24 mouse cellular contexts compared by ENCODE assay signal in the genomic region with DNA sequence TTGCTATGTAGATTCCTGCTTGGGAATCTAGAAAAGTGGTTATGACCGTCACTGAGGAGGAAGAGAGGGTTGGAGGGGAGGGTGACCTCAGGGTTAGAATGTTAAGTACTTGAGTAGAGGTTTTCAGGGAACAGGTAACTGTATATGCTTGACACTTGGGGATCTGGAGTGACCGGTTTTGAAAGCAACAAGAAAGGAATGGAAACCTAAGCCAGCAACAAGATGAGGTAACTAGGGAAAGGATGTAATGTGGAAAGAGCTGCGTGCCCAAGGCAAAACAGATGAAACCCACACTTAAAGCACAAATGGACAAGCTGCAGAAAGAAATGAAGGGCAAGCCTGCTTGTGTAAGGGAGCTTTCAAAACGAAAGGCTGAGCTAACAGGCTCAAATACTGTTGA. TPM values are rescaled to one million over a fixed set of nuclear protein-coding genes. Genes with fewer than 3 reads are reported as not detected.
A peak's percentile ranks its signal among the peaks of the same experiment; 100 is the strongest.
DNase-seq lines count a peak whose midpoint lies in the region; ATAC-seq and TF ChIP-seq lines count a peak whose summit lies in the region.
"Had no signal": no experiment of that assay in that cellular context is flagged by ENCODE, and none has a peak within 500 bp of the region (broad histone marks: within the 10 kb centered on the region; RNA-seq: fewer than 3 reads in every experiment).

No protein-coding gene starts in this region.

- no peaks in the 10 kb centered on the region for H3K9me3 ChIP-seq in intestine, embryonic 14.5 days (ENCODE audit: control insufficient read depth, low read length)
- no peaks in the 10 kb centered on the region for H3K9me3 ChIP-seq in intestine, embryonic 16.5 days (ENCODE audit: control insufficient read depth, low read length)
- H3K9me3 ChIP-seq in lung, postnatal 0 days (ENCODE audit: low read length): no peaks in the 10 kb centered on the region
- no peaks in the 10 kb centered on the region for H3K9me3 ChIP-seq in embryonic facial prominence, embryonic 14.5 days (ENCODE audit: control insufficient read depth, low read length)
- H3K9me3 ChIP-seq in liver, postnatal 0 days (ENCODE audit: low read length): no peaks in the 10 kb centered on the region
- H3K9me3 ChIP-seq: embryonic facial prominence, embryonic 15.5 days; forebrain, embryonic 15.5 days; heart, embryonic 10.5 days; hindbrain, embryonic 13.5 days had no signal

- H3K4me2 ChIP-seq in intestine, embryonic 14.5 days (ENCODE audit: low read length): no peak overlapping the region
- no peak overlapping the region for H3K4me2 ChIP-seq in intestine, embryonic 16.5 days (ENCODE audit: low read depth, low read length)
- no peak overlapping the region for H3K4me2 ChIP-seq in lung, postnatal 0 days (replicated peaks; ENCODE audit: low read depth, low read length)
- H3K4me2 ChIP-seq in embryonic facial prominence, embryonic 14.5 days (ENCODE audit: low read depth, low read length): no peak overlapping the region
- H3K4me2 ChIP-seq in liver, postnatal 0 days (ENCODE audit: low read depth, low read length): no peak overlapping the region
- H3K4me2 ChIP-seq: embryonic facial prominence, embryonic 15.5 days; forebrain, embryonic 15.5 days; hindbrain, embryonic 13.5 days had no signal

- no peak overlapping the region for H3K9ac ChIP-seq in intestine, embryonic 14.5 days (ENCODE audit: low read length)
- H3K9ac ChIP-seq in intestine, embryonic 16.5 days (ENCODE audit: low read depth, low read length): no peak overlapping the region
- H3K9ac ChIP-seq in lung, postnatal 0 days (replicated peaks; ENCODE audit: low read depth): no peak overlapping the region
- no peak overlapping the region for H3K9ac ChIP-seq in embryonic facial prominence, embryonic 14.5 days (ENCODE audit: low read depth, low read length)
- H3K9ac ChIP-seq in liver, postnatal 0 days (replicated peaks): no peak overlapping the region
- H3K9ac ChIP-seq: embryonic facial prominence, embryonic 15.5 days; forebrain, embryonic 15.5 days; hindbrain, embryonic 13.5 days had no signal

- H3K27ac ChIP-seq in intestine, embryonic 14.5 days (ENCODE audit: low read depth): peak overlapping the region; percentile 44; the same call in 1 of the 2 replicates
- H3K27ac ChIP-seq in intestine, embryonic 16.5 days (ENCODE audit: low read length): no peak overlapping the region; the same call in 1 of the 2 replicates
- no peak overlapping the region for H3K27ac ChIP-seq in lung, postnatal 0 days (ENCODE audit: low read length)
- H3K27ac ChIP-seq in embryonic facial prominence, embryonic 14.5 days (replicated peaks; ENCODE audit: low read depth, low read length): no peak overlapping the region
- H3K27ac ChIP-seq in layer of hippocampus, adult 2 months: no peak overlapping the region
- H3K27ac ChIP-seq in liver, postnatal 0 days (ENCODE audit: low read depth): no peak overlapping the region
- H3K27ac ChIP-seq: embryonic facial prominence, embryonic 15.5 days; forebrain, embryonic 15.5 days; heart, embryonic 10.5 days; hindbrain, embryonic 13.5 days; hindbrain, postnatal 0 days had no signal

- no peaks in the 10 kb centered on the region for H3K4me1 ChIP-seq in intestine, embryonic 14.5 days (replicated peaks; ENCODE audit: control insufficient read depth, insufficient read depth, low read length)
- 0 out of 2 replicates have a peak, but pooled peaks cover 3% of the 10 kb centered on the region for H3K4me1 ChIP-seq in intestine, embryonic 16.5 days (ENCODE audit: control insufficient read depth, insufficient read depth, low read length)
- no peaks in the 10 kb centered on the region for H3K4me1 ChIP-seq in lung, postnatal 0 days (ENCODE audit: insufficient read depth, low read depth, low read length)
- no peaks in the 10 kb centered on the region for H3K4me1 ChIP-seq in embryonic facial prominence, embryonic 14.5 days (ENCODE audit: control insufficient read depth, insufficient read depth, low read length)
- H3K4me1 ChIP-seq in liver, postnatal 0 days (ENCODE audit: insufficient read depth): no peaks in the 10 kb centered on the region
- H3K4me1 ChIP-seq: embryonic facial prominence, embryonic 15.5 days; forebrain, embryonic 15.5 days; heart, embryonic 10.5 days; hindbrain, embryonic 13.5 days had no signal

- DNase-seq in intestine, embryonic 14.5 days (ENCODE audit: low spot score): no peak
- peak; percentile 40 for DNase-seq in lung, postnatal 0 days (ENCODE audit: low spot score)
- DNase-seq in lung, postnatal 10 days: no peak
- DNase-seq in embryonic facial prominence, embryonic 14.5 days (ENCODE audit: low spot score): peak; percentile 63
- DNase-seq in layer of hippocampus, adult 2 months (ENCODE audit: low spot score in 2 of 2): no peak
- DNase-seq in liver, postnatal 0 days: no peak
- DNase-seq: adrenal gland, postnatal 14 days; cerebellum, adult 11-12 months; cerebellum, adult 9-10 months; cerebellum, postnatal 25 days; gastrocnemius, postnatal 36 days; heart, adult 18-20 months; heart, postnatal 10 days; heart, postnatal 4 days had no signal

- no peak overlapping the region for H3K4me3 ChIP-seq in intestine, embryonic 14.5 days (ENCODE audit: low read depth, low read length)
- H3K4me3 ChIP-seq in intestine, embryonic 16.5 days (ENCODE audit: low read length): no peak overlapping the region
- no peak overlapping the region for H3K4me3 ChIP-seq in lung, postnatal 0 days (ENCODE audit: low read depth, low read length)
- H3K4me3 ChIP-seq in embryonic facial prominence, embryonic 14.5 days (ENCODE audit: low read depth, low read length): no peak overlapping the region
- H3K4me3 ChIP-seq in layer of hippocampus, adult 2 months: no peak overlapping the region
- no peak overlapping the region for H3K4me3 ChIP-seq in liver, postnatal 0 days (ENCODE audit: low read depth, low read length)
- H3K4me3 ChIP-seq: embryonic facial prominence, embryonic 15.5 days; erythroblast, embryonic 14.5 days; forebrain, embryonic 15.5 days; heart, embryonic 10.5 days; hindbrain, embryonic 13.5 days had no signal

- WGBS in intestine, embryonic 14.5 days: 51% methylated on average over 4 of the region's 4 CpGs
- WGBS in intestine, embryonic 16.5 days: 60% methylated on average over 4 of the region's 4 CpGs
- 35% methylated on average over 4 of the region's 4 CpGs for WGBS in lung, postnatal 0 days
- 42% methylated on average over 4 of the region's 4 CpGs for WGBS in embryonic facial prominence, embryonic 14.5 days
- WGBS in liver, postnatal 0 days (ENCODE audit: insufficient replicate concordance): 53% methylated on average over 4 of the region's 4 CpGs

- TF ChIP-seq EP300 in lung, postnatal 0 days (IDR thresholded peaks at IDR 0.05): 0 out of 2 replicates have a peak, but pooled peaks have one; percentile 14
- TF ChIP-seq EP300 in liver, postnatal 0 days (IDR thresholded peaks at IDR 0.05; ENCODE audit: low read depth): no peak

- ATAC-seq in intestine, embryonic 14.5 days (replicated peaks; ENCODE audit: low FRiP score, low TSS enrichment, low read depth): 0 out of 2 replicates have a peak, but pooled peaks have one; percentile 3
- ATAC-seq in intestine, embryonic 16.5 days: no peak
- ATAC-seq in lung, postnatal 0 days: peak; percentile 88
- peak; percentile 76; the same call in 1 of the 2 replicates for ATAC-seq in embryonic facial prominence, embryonic 14.5 days (ENCODE audit: low read depth)
- ATAC-seq in liver, postnatal 0 days: no peak
- ATAC-seq: activated CD4-positive, CD25-positive, alpha-beta regulatory T cell, adult 4 months; forebrain, embryonic 15.5 days; hindbrain, postnatal 0 days; Patski had no signal

- H3K27me3 ChIP-seq in intestine, embryonic 14.5 days (replicated peaks; ENCODE audit: control insufficient read depth, insufficient read depth, low read length): no peaks in the 10 kb centered on the region
- no peaks in the 10 kb centered on the region for H3K27me3 ChIP-seq in intestine, embryonic 16.5 days (replicated peaks; ENCODE audit: control insufficient read depth, insufficient read depth, low read length)
- no peaks in the 10 kb centered on the region for H3K27me3 ChIP-seq in lung, postnatal 0 days (replicated peaks; ENCODE audit: insufficient read depth, low read length)
- no peaks in the 10 kb centered on the region for H3K27me3 ChIP-seq in embryonic facial prominence, embryonic 14.5 days (replicated peaks; ENCODE audit: control insufficient read depth, insufficient read depth, low read length)
- H3K27me3 ChIP-seq in liver, postnatal 0 days (ENCODE audit: insufficient read depth, low read length): no peaks in the 10 kb centered on the region
- H3K27me3 ChIP-seq: CH12.LX; embryonic facial prominence, embryonic 15.5 days; forebrain, embryonic 15.5 days; hindbrain, embryonic 13.5 days had no signal

- no peaks in the 10 kb centered on the region for H3K36me3 ChIP-seq in intestine, embryonic 14.5 days (ENCODE audit: control insufficient read depth, insufficient read depth, low read length)
- H3K36me3 ChIP-seq in intestine, embryonic 16.5 days (ENCODE audit: control insufficient read depth, insufficient read depth, low read length): no peaks in the 10 kb centered on the region
- H3K36me3 ChIP-seq in lung, postnatal 0 days (ENCODE audit: insufficient read depth, low read length): no peaks in the 10 kb centered on the region
- H3K36me3 ChIP-seq in embryonic facial prominence, embryonic 14.5 days (ENCODE audit: control insufficient read depth, insufficient read depth, low read length): no peaks in the 10 kb centered on the region
- no peaks in the 10 kb centered on the region for H3K36me3 ChIP-seq in liver, postnatal 0 days (replicated peaks; ENCODE audit: insufficient read depth, low read length)
- H3K36me3 ChIP-seq: embryonic facial prominence, embryonic 15.5 days; forebrain, embryonic 15.5 days; heart, embryonic 10.5 days; hindbrain, embryonic 13.5 days had no signal

- no peak for TF ChIP-seq CTCF in lung, postnatal 0 days (IDR thresholded peaks at IDR 0.05)
- TF ChIP-seq CTCF in layer of hippocampus, adult 2 months (conservative IDR thresholded peaks at IDR 0.05): no peak
- no peak for TF ChIP-seq CTCF in liver, postnatal 0 days (IDR thresholded peaks at IDR 0.05; ENCODE audit: low read depth)

RNA-seq across cellular contexts. Expression of gene Klhl32, which starts 18.3 kb away (rescaled TPM):
- 5.5 and 5.8 TPM in 2 replicates for polyA plus RNA-seq in intestine, embryonic 14.5 days (2014; fragmentation: Nextera tagmentation; extraction: Ambion mirVana)
- polyA plus RNA-seq in intestine, embryonic 16.5 days (2015; fragmentation: Nextera tagmentation; extraction: Ambion mirVana): 3.3 and 3.5 TPM in 2 replicates
- polyA plus RNA-seq in lung, postnatal 0 days (2015; fragmentation: Nextera tagmentation; extraction: Ambion mirVana): 0.95 and 1.2 TPM in 2 replicates
- polyA plus RNA-seq in embryonic facial prominence, embryonic 14.5 days (2014; fragmentation: Nextera tagmentation; extraction: Ambion mirVana): 2.8 TPM in 2 replicates
- total RNA-seq in layer of hippocampus, adult 2 months (2021): 10 to 100 TPM; 15.6 to 17.5 TPM
- polyA plus RNA-seq in liver, postnatal 0 days (2015; fragmentation: Nextera tagmentation; extraction: Ambion mirVana): 0.18 and 0.21 TPM in 2 replicates

RNA-seq across cellular contexts. Expression of gene Ndufaf4, which starts 28.7 kb away (rescaled TPM):
- 62.0 and 64.8 TPM in 2 replicates for polyA plus RNA-seq in intestine, embryonic 14.5 days (2014; fragmentation: Nextera tagmentation; extraction: Ambion mirVana)
- 50.2 and 55.8 TPM in 2 replicates for polyA plus RNA-seq in intestine, embryonic 16.5 days (2015; fragmentation: Nextera tagmentation; extraction: Ambion mirVana)
- polyA plus RNA-seq in lung, postnatal 0 days (2015; fragmentation: Nextera tagmentation; extraction: Ambion mirVana): 19.9 and 23.1 TPM in 2 replicates
- polyA plus RNA-seq in embryonic facial prominence, embryonic 14.5 days (2014; fragmentation: Nextera tagmentation; extraction: Ambion mirVana): 41.9 and 51.9 TPM in 2 replicates
- total RNA-seq in layer of hippocampus, adult 2 months (2021): 10 to 100 TPM; 39.5 to 41.3 TPM
- polyA plus RNA-seq in liver, postnatal 0 days (2015; fragmentation: Nextera tagmentation; extraction: Ambion mirVana): 38.9 and 44.7 TPM in 2 replicates

Comparison
In these comparisons a context has a peak if more than half of its experiments do, and no peak if none do; other contexts are left out.
1. ATAC-seq: peak in intestine, embryonic 14.5 days (single experiment), lung, postnatal 0 days (single experiment) and embryonic facial prominence, embryonic 14.5 days (single experiment); none in intestine, embryonic 16.5 days (single experiment) and liver, postnatal 0 days (single experiment).
2. DNase-seq: peak in lung, postnatal 0 days (single experiment) and embryonic facial prominence, embryonic 14.5 days (single experiment); none in intestine, embryonic 14.5 days (single experiment), lung, postnatal 10 days (single experiment), layer of hippocampus, adult 2 months (0 of 2) and liver, postnatal 0 days (single experiment).